Comparison of ENCODE assay signal across 11 mouse cellular contexts in the genomic region with DNA sequence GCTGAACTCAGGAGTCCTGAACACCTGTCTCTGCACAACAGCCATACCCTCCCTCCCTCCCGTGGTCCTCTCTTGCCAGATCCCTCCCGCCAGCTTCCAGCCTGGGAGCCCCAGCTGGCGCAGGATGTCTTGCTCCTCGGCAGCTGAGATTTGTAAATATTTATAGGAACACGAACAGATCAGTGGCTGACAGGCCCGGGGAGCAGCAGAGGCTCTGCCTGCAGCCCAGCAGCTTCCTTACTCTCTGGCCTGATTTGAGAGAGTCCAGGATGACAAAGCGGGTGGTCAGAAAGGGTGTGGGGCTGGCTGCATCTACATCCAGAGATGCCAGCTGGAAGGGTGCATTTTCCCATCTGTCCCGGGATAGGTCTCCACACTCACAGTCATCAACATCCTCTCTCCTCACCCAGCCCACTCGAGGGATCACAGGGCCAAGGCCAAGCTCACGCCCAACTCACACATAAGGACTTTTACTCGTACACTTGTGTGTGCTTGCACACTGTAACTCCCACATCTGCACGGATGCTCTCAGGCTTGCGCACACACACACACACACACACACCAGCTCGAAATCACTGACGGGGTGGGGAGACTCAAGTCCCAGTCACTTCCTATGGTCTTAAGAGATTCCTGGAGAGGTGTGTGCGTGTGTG. TPM values are rescaled to one million over a fixed set of nuclear protein-coding genes. Genes with fewer than 3 reads are reported as not detected.
DNase-seq lines count a peak whose midpoint lies in the region; ATAC-seq lines count a peak whose summit lies in the region.
"Had no signal": no experiment of that assay in that cellular context is flagged by ENCODE, and none has a peak within 500 bp of the region (broad histone marks: within the 10 kb centered on the region; RNA-seq: fewer than 3 reads in every experiment).

No protein-coding gene starts in this region.

- H3K4me2 ChIP-seq in kidney, embryonic 14.5 days (replicated peaks; ENCODE audit: low read depth, low read length): no peak overlapping the region
- no peak overlapping the region for H3K4me2 ChIP-seq in embryonic facial prominence, embryonic 14.5 days (ENCODE audit: low read depth, low read length)
- no peak overlapping the region for H3K4me2 ChIP-seq in hindbrain, embryonic 13.5 days
- H3K4me2 ChIP-seq in midbrain, embryonic 14.5 days (ENCODE audit: low read length): no peak overlapping the region

- H3K27me3 ChIP-seq in kidney, embryonic 14.5 days (ENCODE audit: control insufficient read depth, insufficient read depth, low read length): peaks cover 6% of the 10 kb centered on the region; the same call in 1 of the 2 replicates
- peaks cover 4% of the 10 kb centered on the region for H3K27me3 ChIP-seq in embryonic facial prominence, embryonic 14.5 days (replicated peaks; ENCODE audit: control insufficient read depth, insufficient read depth, low read length)
- H3K27me3 ChIP-seq in hindbrain, embryonic 13.5 days: peaks cover 22% of the 10 kb centered on the region; the same call in 1 of the 2 replicates
- H3K27me3 ChIP-seq in midbrain, embryonic 14.5 days (ENCODE audit: control insufficient read depth, insufficient read depth, low read length): no peaks in the 10 kb centered on the region; the same call in 1 of the 2 replicates

- H3K27ac ChIP-seq in kidney, embryonic 14.5 days (ENCODE audit: low read depth, low read length): no peak overlapping the region
- peak overlapping the region; percentile 2; the same call in 1 of the 2 replicates for H3K27ac ChIP-seq in embryonic facial prominence, embryonic 14.5 days (replicated peaks; ENCODE audit: low read depth, low read length)
- peak overlapping the region; percentile 74 for H3K27ac ChIP-seq in hindbrain, embryonic 13.5 days
- H3K27ac ChIP-seq in midbrain, embryonic 14.5 days (replicated peaks; ENCODE audit: low read depth, low read length): peak overlapping the region; percentile 58

- no peak overlapping the region for H3K9ac ChIP-seq in kidney, embryonic 14.5 days (ENCODE audit: low read depth, low read length)
- no peak overlapping the region for H3K9ac ChIP-seq in embryonic facial prominence, embryonic 14.5 days (ENCODE audit: low read depth, low read length)
- H3K9ac ChIP-seq in hindbrain, embryonic 13.5 days: peak overlapping the region; percentile 43; the same call in 1 of the 2 replicates
- no peak overlapping the region for H3K9ac ChIP-seq in midbrain, embryonic 14.5 days (replicated peaks; ENCODE audit: low read length)

- H3K36me3 ChIP-seq in kidney, embryonic 14.5 days (ENCODE audit: control insufficient read depth, insufficient read depth, low read length): no peaks in the 10 kb centered on the region
- no peaks in the 10 kb centered on the region for H3K36me3 ChIP-seq in embryonic facial prominence, embryonic 14.5 days (ENCODE audit: control insufficient read depth, insufficient read depth, low read length)
- no peaks in the 10 kb centered on the region for H3K36me3 ChIP-seq in hindbrain, embryonic 13.5 days
- H3K36me3 ChIP-seq in midbrain, embryonic 14.5 days (ENCODE audit: control insufficient read depth, insufficient read depth, low read length): no peaks in the 10 kb centered on the region

- 0 out of 2 replicates have a peak, but pooled peaks have one; percentile 28 for ATAC-seq in kidney, embryonic 14.5 days (ENCODE audit: low FRiP score, low TSS enrichment)
- ATAC-seq in embryonic facial prominence, embryonic 14.5 days (ENCODE audit: low read depth): peak; percentile 71; the same call in 1 of the 2 replicates
- ATAC-seq in hindbrain, embryonic 13.5 days (ENCODE audit: low FRiP score): peak; percentile 19; the same call in 1 of the 2 replicates
- ATAC-seq in midbrain, embryonic 14.5 days (ENCODE audit: low FRiP score, low TSS enrichment): no peak
- ATAC-seq in granulocyte monocyte progenitor cell, adult 5-6 weeks (replicated peaks; ENCODE audit: poor library complexity, severe bottlenecking): no peak

- H3K4me1 ChIP-seq in kidney, embryonic 14.5 days (ENCODE audit: control insufficient read depth, insufficient read depth, low read length): no peaks in the 10 kb centered on the region
- H3K4me1 ChIP-seq in embryonic facial prominence, embryonic 14.5 days (ENCODE audit: control insufficient read depth, insufficient read depth, low read length): 0 out of 2 replicates have a peak, but pooled peaks cover 4% of the 10 kb centered on the region
- peaks cover 46% of the 10 kb centered on the region for H3K4me1 ChIP-seq in hindbrain, embryonic 13.5 days (replicated peaks)
- H3K4me1 ChIP-seq in midbrain, embryonic 14.5 days (ENCODE audit: control insufficient read depth, insufficient read depth, low read length): peaks cover 36% of the 10 kb centered on the region

- H3K9me3 ChIP-seq in kidney, embryonic 14.5 days (ENCODE audit: control insufficient read depth, low read length): no peaks in the 10 kb centered on the region
- H3K9me3 ChIP-seq in embryonic facial prominence, embryonic 14.5 days (ENCODE audit: control insufficient read depth, low read length): no peaks in the 10 kb centered on the region
- no peaks in the 10 kb centered on the region for H3K9me3 ChIP-seq in hindbrain, embryonic 13.5 days
- H3K9me3 ChIP-seq in midbrain, embryonic 14.5 days (ENCODE audit: control insufficient read depth, low read length): no peaks in the 10 kb centered on the region

- no peak for DNase-seq in kidney, adult 11 months
- DNase-seq in embryonic facial prominence, embryonic 14.5 days (ENCODE audit: low spot score): peak; percentile 81
- peak; percentile 70 for DNase-seq in midbrain, embryonic 14.5 days
- no peak for DNase-seq in left cerebral cortex, adult 18-20 months (ENCODE audit: low spot score in 2 of 2)
- no peak for DNase-seq in right cerebral cortex, postnatal 4 days
- DNase-seq: cerebellum, postnatal 36 days had no signal

- WGBS in kidney, embryonic 14.5 days: 54% methylated on average over 16 of the region's 16 CpGs
- WGBS in embryonic facial prominence, embryonic 14.5 days: 47% methylated on average over 15 of the region's 16 CpGs
- 44% methylated on average over 16 of the region's 16 CpGs for WGBS in hindbrain, embryonic 13.5 days
- 40% methylated on average over 16 of the region's 16 CpGs for WGBS in midbrain, embryonic 14.5 days

- H3K4me3 ChIP-seq in kidney, embryonic 14.5 days (ENCODE audit: low read length): no peak overlapping the region
- H3K4me3 ChIP-seq in embryonic facial prominence, embryonic 14.5 days (ENCODE audit: low read depth, low read length): no peak overlapping the region
- no peak overlapping the region for H3K4me3 ChIP-seq in hindbrain, embryonic 13.5 days
- no peak overlapping the region for H3K4me3 ChIP-seq in midbrain, embryonic 14.5 days (replicated peaks; ENCODE audit: low read depth, low read length)

RNA-seq across cellular contexts. Expression of gene C1ql1, which starts 10.6 kb away (rescaled TPM):
- 6.7 and 8.3 TPM in 2 replicates for polyA plus RNA-seq in kidney, embryonic 14.5 days (2014; fragmentation: Nextera tagmentation; extraction: Ambion mirVana)
- polyA plus RNA-seq in embryonic facial prominence, embryonic 14.5 days (2014; fragmentation: Nextera tagmentation; extraction: Ambion mirVana): 1.8 and 2.7 TPM in 2 replicates
- 5.2 and 5.7 TPM in 2 replicates for polyA plus RNA-seq in hindbrain, embryonic 13.5 days (2015; fragmentation: Nextera tagmentation; extraction: Ambion mirVana)
- polyA plus RNA-seq in midbrain, embryonic 14.5 days (2014; fragmentation: Nextera tagmentation; extraction: Ambion mirVana): 14.3 and 18.8 TPM in 2 replicates
- not detected in 2 replicates for total RNA-seq in granulocyte monocyte progenitor cell, adult 5-6 weeks (2014; fragmentation: Nextera tagmentation)
- total RNA-seq in granulocyte monocyte progenitor cell, adult 5-6 weeks (2017): not detected in 2 replicates
- 10 to 100 TPM; 12.3 to 15.7 TPM for total RNA-seq in left cerebral cortex, adult 18-20 months (2021)
- total RNA-seq: heart, postnatal 36 days; megakaryocyte-erythroid progenitor cell, adult 5-6 weeks had no signal

RNA-seq across cellular contexts. Expression of gene Kif18b, which starts 32.2 kb away (rescaled TPM):
- polyA plus RNA-seq in kidney, embryonic 14.5 days (2014; fragmentation: Nextera tagmentation; extraction: Ambion mirVana): 8.3 and 13.0 TPM in 2 replicates
- polyA plus RNA-seq in embryonic facial prominence, embryonic 14.5 days (2014; fragmentation: Nextera tagmentation; extraction: Ambion mirVana): 6.6 and 7.0 TPM in 2 replicates
- 2.4 and 2.6 TPM in 2 replicates for polyA plus RNA-seq in hindbrain, embryonic 13.5 days (2015; fragmentation: Nextera tagmentation; extraction: Ambion mirVana)
- 1.9 TPM in 2 replicates for polyA plus RNA-seq in midbrain, embryonic 14.5 days (2014; fragmentation: Nextera tagmentation; extraction: Ambion mirVana)
- 4.9 and 11.6 TPM in 2 replicates for total RNA-seq in granulocyte monocyte progenitor cell, adult 5-6 weeks (2014; fragmentation: Nextera tagmentation)
- total RNA-seq in granulocyte monocyte progenitor cell, adult 5-6 weeks (2017): 19.9 and 22.6 TPM in 2 replicates
- total RNA-seq in left cerebral cortex, adult 18-20 months (2021): under 1 TPM in 1 of 2 experiments, not detected in 1; 0.46 TPM

RNA-seq across cellular contexts. Expression of gene Gfap, which starts 56.4 kb away (rescaled TPM):
- 0.29 and 0.31 TPM in 2 replicates for polyA plus RNA-seq in kidney, embryonic 14.5 days (2014; fragmentation: Nextera tagmentation; extraction: Ambion mirVana)
- polyA plus RNA-seq in embryonic facial prominence, embryonic 14.5 days (2014; fragmentation: Nextera tagmentation; extraction: Ambion mirVana): 0.31 and 0.45 TPM in 2 replicates
- 0.12 and 0.18 TPM in 2 replicates for polyA plus RNA-seq in hindbrain, embryonic 13.5 days (2015; fragmentation: Nextera tagmentation; extraction: Ambion mirVana)
- polyA plus RNA-seq in midbrain, embryonic 14.5 days (2014; fragmentation: Nextera tagmentation; extraction: Ambion mirVana): 0.26 TPM in 1 of 2 replicates, not detected in the other
- total RNA-seq in granulocyte monocyte progenitor cell, adult 5-6 weeks (2014; fragmentation: Nextera tagmentation): not detected in 2 replicates
- total RNA-seq in granulocyte monocyte progenitor cell, adult 5-6 weeks (2017): not detected in 2 replicates
- total RNA-seq in left cerebral cortex, adult 18-20 months (2021): 100 to 1,000 TPM; 137 to 174 TPM

Comparison
In these comparisons a context has a peak if more than half of its experiments do, and no peak if none do; other contexts are left out.
1. ATAC-seq: peak in kidney, embryonic 14.5 days (single experiment), embryonic facial prominence, embryonic 14.5 days (single experiment) and hindbrain, embryonic 13.5 days (single experiment); none in midbrain, embryonic 14.5 days (single experiment) and granulocyte monocyte progenitor cell, adult 5-6 weeks (single experiment).
2. DNase-seq: peak in embryonic facial prominence, embryonic 14.5 days (single experiment) and midbrain, embryonic 14.5 days (single experiment); none in kidney, adult 11 months (single experiment), left cerebral cortex, adult 18-20 months (0 of 2) and right cerebral cortex, postnatal 4 days (single experiment).